Mouse (Mus musculus): ENCODE results near the gene Usf1. TPM values are rescaled to one million over a fixed set of nuclear protein-coding genes. Genes with fewer than 3 reads are reported as not detected.

Usf1 gene
- polyA plus RNA-seq, 1 experiment = 99.2 TPM

- Histone ChIP-seq H3K4me1 (ENCODE audit: control insufficient read depth, insufficient read depth, low read length) (no peaks in the 10 kb centered on the region), H3K27ac (ENCODE audit: insufficient read depth, low read length) (no peak overlapping the region), H3K4me3 (ENCODE audit: insufficient read depth, low read length) (no peak overlapping the region)
- TF ChIP-seq POLR2A (IDR thresholded peaks at IDR 0.05; ENCODE audit: extremely low read depth, insufficient read depth, low read length) (no peak), CTCF (IDR thresholded peaks at IDR 0.05; ENCODE audit: extremely low read depth, insufficient read depth, low read length) (no peak)
Observed at GRCm38 (mm10) chr1:171384361-171384760, 26.8 kb upstream of the Usf1 start.

- no peak overlapping the region for H3K27ac ChIP-seq (ENCODE audit: insufficient read depth, low read length)
- no peaks in the 10 kb centered on the region for H3K4me1 ChIP-seq (ENCODE audit: control insufficient read depth, insufficient read depth, low read length)
- no peak for TF ChIP-seq POLR2A (IDR thresholded peaks at IDR 0.05; ENCODE audit: extremely low read depth, insufficient read depth, low read length)
- TF ChIP-seq CTCF (IDR thresholded peaks at IDR 0.05; ENCODE audit: extremely low read depth, insufficient read depth, low read length) = no peak
- no peak overlapping the region for H3K4me3 ChIP-seq (ENCODE audit: insufficient read depth, low read length)
Observed at GRCm38 (mm10) chr1:171385171-171385570, 25.9 kb upstream of the Usf1 start.

GRCm38 (mm10) chr1:171387099-171387498 lies 24.0 kb upstream of the Usf1 start:
- TF ChIP-seq POLR2A (IDR thresholded peaks at IDR 0.05; ENCODE audit: extremely low read depth, insufficient read depth, low read length) = no peak
- 0 out of 2 replicates have a peak, but pooled peaks have one; percentile 4 for TF ChIP-seq CTCF (IDR thresholded peaks at IDR 0.05; ENCODE audit: extremely low read depth, insufficient read depth, low read length)
- H3K4me3 ChIP-seq (ENCODE audit: insufficient read depth, low read length) = no peak overlapping the region
- no peaks in the 10 kb centered on the region for H3K4me1 ChIP-seq (ENCODE audit: control insufficient read depth, insufficient read depth, low read length)
- H3K27ac ChIP-seq (ENCODE audit: insufficient read depth, low read length) = no peak overlapping the region

- TF ChIP-seq CTCF (IDR thresholded peaks at IDR 0.05; ENCODE audit: extremely low read depth, insufficient read depth, low read length) = no peak
- no peak for TF ChIP-seq POLR2A (IDR thresholded peaks at IDR 0.05; ENCODE audit: extremely low read depth, insufficient read depth, low read length)
- Histone ChIP-seq H3K4me1 (ENCODE audit: control insufficient read depth, insufficient read depth, low read length) (no peaks in the 10 kb centered on the region), H3K27ac (ENCODE audit: insufficient read depth, low read length) (no peak within 1 kb of the TSS), H3K4me3 (ENCODE audit: insufficient read depth, low read length) (peak within 1 kb of the TSS; percentile 17; the same call in 1 of the 2 replicates)
Observed at GRCm38 (mm10) chr1:171388376-171389102, 22.6 kb upstream of the Usf1 start, which contains the start of gene Arhgap30. Arhgap30 (plus strand) TSS chr1:171388954.

- Histone ChIP-seq H3K27ac (ENCODE audit: insufficient read depth, low read length) (no peak overlapping the region), H3K4me1 (ENCODE audit: control insufficient read depth, insufficient read depth, low read length) (no peaks in the 10 kb centered on the region), H3K4me3 (ENCODE audit: insufficient read depth, low read length) (no peak overlapping the region)
- TF ChIP-seq POLR2A (IDR thresholded peaks at IDR 0.05; ENCODE audit: extremely low read depth, insufficient read depth, low read length) (no peak), CTCF (IDR thresholded peaks at IDR 0.05; ENCODE audit: extremely low read depth, insufficient read depth, low read length) (no peak)
Observed at GRCm38 (mm10) chr1:171390101-171390500, 21.0 kb upstream of the Usf1 start.

- TF ChIP-seq POLR2A (IDR thresholded peaks at IDR 0.05; ENCODE audit: extremely low read depth, insufficient read depth, low read length) = no peak
- TF ChIP-seq CTCF (IDR thresholded peaks at IDR 0.05; ENCODE audit: extremely low read depth, insufficient read depth, low read length) = no peak
- H3K4me3 ChIP-seq (ENCODE audit: insufficient read depth, low read length) = no peak overlapping the region
- H3K27ac ChIP-seq (ENCODE audit: insufficient read depth, low read length) = no peak overlapping the region
- H3K4me1 ChIP-seq (ENCODE audit: control insufficient read depth, insufficient read depth, low read length) = no peaks in the 10 kb centered on the region
Observed at GRCm38 (mm10) chr1:171401821-171402220, 9.3 kb upstream of the Usf1 start.

- TF ChIP-seq POLR2A (IDR thresholded peaks at IDR 0.05; ENCODE audit: extremely low read depth, insufficient read depth, low read length) = no peak
- TF ChIP-seq CTCF (IDR thresholded peaks at IDR 0.05; ENCODE audit: extremely low read depth, insufficient read depth, low read length) = no peak
- Histone ChIP-seq H3K27ac (ENCODE audit: insufficient read depth, low read length) (no peak overlapping the region), H3K4me3 (ENCODE audit: insufficient read depth, low read length) (no peak overlapping the region), H3K4me1 (ENCODE audit: control insufficient read depth, insufficient read depth, low read length) (no peaks in the 10 kb centered on the region)
Observed at GRCm38 (mm10) chr1:171402991-171403390, 8.1 kb upstream of the Usf1 start.

GRCm38 (mm10) chr1:171407263-171407662 lies 3.9 kb upstream of the Usf1 start:
- H3K4me1 ChIP-seq (ENCODE audit: control insufficient read depth, insufficient read depth, low read length) = no peaks in the 10 kb centered on the region
- TF ChIP-seq POLR2A (IDR thresholded peaks at IDR 0.05; ENCODE audit: extremely low read depth, insufficient read depth, low read length) = no peak
- TF ChIP-seq CTCF (IDR thresholded peaks at IDR 0.05; ENCODE audit: extremely low read depth, insufficient read depth, low read length) = no peak
- H3K4me3 ChIP-seq (ENCODE audit: insufficient read depth, low read length) = no peak overlapping the region
- H3K27ac ChIP-seq (ENCODE audit: insufficient read depth, low read length) = no peak overlapping the region

- H3K4me1 ChIP-seq (ENCODE audit: control insufficient read depth, insufficient read depth, low read length) = no peaks in the 10 kb centered on the region; the same call in 1 of the 2 replicates
- no peak for TF ChIP-seq CTCF (IDR thresholded peaks at IDR 0.05; ENCODE audit: extremely low read depth, insufficient read depth, low read length)
- TF ChIP-seq POLR2A (IDR thresholded peaks at IDR 0.05; ENCODE audit: extremely low read depth, insufficient read depth, low read length) = no peak
- H3K27ac ChIP-seq (ENCODE audit: insufficient read depth, low read length) = no peak overlapping the region
- H3K4me3 ChIP-seq (ENCODE audit: insufficient read depth, low read length) = no peak overlapping the region; the same call in 1 of the 2 replicates
Observed at GRCm38 (mm10) chr1:171410231-171410630, 882 bp upstream of the Usf1 start.

GRCm38 (mm10) chr1:171411492-171411941 lies 404 bp downstream of the Usf1 start:
- H3K27ac ChIP-seq (ENCODE audit: insufficient read depth, low read length) = peak overlapping the region; percentile 95
- no peak for TF ChIP-seq POLR2A (IDR thresholded peaks at IDR 0.05; ENCODE audit: extremely low read depth, insufficient read depth, low read length)
- no peak for TF ChIP-seq CTCF (IDR thresholded peaks at IDR 0.05; ENCODE audit: extremely low read depth, insufficient read depth, low read length)
- peak overlapping the region; percentile 89 for H3K4me3 ChIP-seq (ENCODE audit: insufficient read depth, low read length)
- no peaks in the 10 kb centered on the region; the same call in 1 of the 2 replicates for H3K4me1 ChIP-seq (ENCODE audit: control insufficient read depth, insufficient read depth, low read length)
